Mouse (Mus musculus) gastrocnemius, postnatal 14 days (tissue): ENCODE data around the gene Lypd6b. TPM values are rescaled to one million over a fixed set of nuclear protein-coding genes. Genes with fewer than 3 reads are reported as not detected.

Source experiments
- DNase-seq: peaks from one replicate; pipeline ENCODE4 v3.0.0; 2021; ENCODE audit warnings: mixed read lengths
- intact Hi-C: fragments of 180-260 bp; cut with DNase I; formaldehyde crosslinking; loops from one replicate; pipeline ENCODE4 v1.15.1; 2025; ENCODE audit warnings: low total_unique reads
- total RNA-seq, 2 experiments: library from RNA; stranded (reverse); gene quantifications; 2 replicates each; pipeline ENCODE4 v1.2.3; 2021

Gene Lypd6b
- total RNA-seq, 2 experiments from 2014 or later, result not detected

DNA sequence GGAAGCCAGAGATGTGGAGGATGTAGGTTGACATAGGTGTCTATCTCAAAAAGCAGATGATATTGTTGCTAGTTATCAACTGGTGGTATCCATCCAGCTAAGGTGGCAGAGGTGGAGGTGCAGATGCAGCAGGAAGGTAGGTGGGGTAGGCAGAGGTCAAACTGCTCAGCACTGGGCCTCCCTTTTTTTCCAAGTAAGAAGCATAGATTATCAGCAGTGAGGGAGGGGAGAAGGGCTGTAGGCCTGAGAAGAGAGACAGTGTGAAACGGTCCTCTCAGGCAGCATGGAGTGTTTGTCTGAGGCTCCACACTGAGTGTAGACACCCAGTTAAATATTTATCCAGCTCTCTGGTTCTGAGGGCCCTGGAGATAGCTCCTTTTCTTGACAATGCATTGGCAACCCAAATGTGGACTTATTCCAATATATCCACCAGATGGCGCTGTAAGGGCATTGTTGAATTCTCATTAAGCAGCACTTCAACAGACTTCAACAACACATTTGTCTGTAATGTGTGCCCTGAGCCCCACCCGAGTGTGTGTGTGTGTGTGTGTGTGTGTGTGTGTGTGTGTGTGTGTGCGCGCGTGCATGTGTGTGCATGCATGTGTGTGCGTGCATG, 23.0 kb upstream of the Lypd6b start:
- intact Hi-C loops, result no loop called here
- DNase-seq, result no peak

DNA sequence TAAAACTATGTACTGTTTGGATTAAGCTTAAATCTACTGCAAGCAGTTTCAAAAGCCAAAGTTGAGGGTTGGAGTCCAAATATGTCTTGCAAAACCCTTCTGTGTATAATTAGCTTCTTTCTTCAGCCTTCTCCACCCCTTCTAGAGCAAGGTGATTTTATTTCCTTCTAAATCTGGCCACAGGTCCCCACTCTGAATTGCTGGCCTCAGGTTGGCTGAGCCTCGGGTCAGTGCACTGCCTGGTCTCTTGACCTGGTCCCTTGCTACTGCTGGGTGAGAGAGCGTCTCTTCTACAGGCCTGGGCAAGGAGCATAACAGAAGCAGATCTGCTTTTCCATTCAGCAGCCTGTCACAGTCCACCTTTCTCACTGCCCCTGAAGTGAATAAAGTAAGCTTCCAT, 18.6 kb upstream of the Lypd6b start:
- no peak for DNase-seq
- intact Hi-C loops, result no loop called here

DNA sequence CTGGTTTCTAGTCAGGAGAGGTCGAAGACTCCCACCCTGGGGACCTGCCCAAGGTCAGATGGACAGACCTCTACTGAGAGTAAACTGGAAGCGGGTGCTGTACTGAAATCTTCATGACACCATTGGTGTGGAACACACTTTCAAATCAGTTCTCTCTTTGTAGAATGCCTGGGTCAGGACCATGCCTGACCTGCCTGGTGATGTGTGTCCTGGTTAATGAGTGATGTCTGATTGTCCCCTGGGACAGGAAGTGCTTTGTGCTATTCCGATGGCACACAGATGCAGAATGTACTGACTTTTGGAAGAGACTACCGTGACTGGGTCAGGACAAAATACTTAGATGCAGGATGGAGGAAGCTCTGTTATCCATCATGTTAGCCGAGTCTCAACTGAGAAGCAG, 17.0 kb upstream of the Lypd6b start:
- no peak for DNase-seq
- intact Hi-C loops, result no loop called here

DNA sequence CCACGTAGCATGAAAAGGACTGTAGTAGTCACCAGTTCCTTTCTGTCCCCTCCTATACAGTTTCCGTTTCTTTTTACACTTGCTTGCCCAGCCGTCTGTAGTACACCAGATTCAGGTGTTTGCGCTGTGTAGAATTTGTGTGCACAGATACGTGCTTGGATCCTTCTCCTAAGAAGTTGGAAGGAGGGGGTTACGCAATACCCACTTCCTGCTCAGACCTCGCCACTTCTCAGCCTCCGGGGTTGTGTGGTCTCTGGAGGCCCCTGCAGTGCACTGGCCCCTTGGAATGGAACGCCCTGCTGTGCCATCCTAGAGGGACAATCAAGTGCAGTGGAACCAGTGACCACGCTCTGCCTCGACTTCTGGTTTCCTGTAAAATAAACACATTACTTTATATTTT, 16.3 kb upstream of the Lypd6b start:
- DNase-seq, result no peak
- intact Hi-C loops, result no loop called here

DNA sequence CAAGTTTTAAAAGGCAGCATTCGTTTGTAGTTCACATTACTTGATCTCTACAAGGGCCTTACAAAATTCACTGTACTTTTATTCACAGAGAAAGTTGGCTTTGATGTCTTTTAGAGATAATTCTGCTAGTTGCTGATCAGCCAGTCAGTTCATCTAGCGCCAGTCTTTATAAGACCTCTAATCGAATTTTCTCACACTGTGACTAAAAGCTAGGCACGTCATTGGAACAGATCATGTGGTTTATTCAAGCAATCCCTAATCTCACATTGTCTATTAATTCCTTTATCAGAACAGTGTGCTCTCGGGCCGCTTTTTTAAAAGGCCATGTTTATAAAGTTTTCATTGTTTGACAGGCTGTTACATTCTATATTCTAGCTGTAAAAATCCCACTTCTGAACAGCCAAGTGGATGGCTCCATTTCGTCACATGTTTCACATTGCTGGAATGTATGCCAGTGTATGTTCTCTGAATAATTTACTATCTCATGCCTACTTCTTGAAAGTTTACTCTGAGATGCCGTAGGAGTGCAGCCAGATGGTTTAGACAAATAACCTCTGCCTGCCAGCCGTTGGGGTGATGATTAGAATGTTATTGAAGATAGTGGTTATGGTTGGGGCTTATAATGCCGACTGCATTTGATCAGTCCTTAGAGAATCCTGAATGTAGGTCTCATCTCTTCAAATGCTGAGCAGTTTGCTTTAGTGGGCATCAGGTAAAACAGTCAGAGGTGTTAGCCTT, 14.1 kb upstream of the Lypd6b start:
- intact Hi-C loops, result no loop called here
- no peak for DNase-seq

DNA sequence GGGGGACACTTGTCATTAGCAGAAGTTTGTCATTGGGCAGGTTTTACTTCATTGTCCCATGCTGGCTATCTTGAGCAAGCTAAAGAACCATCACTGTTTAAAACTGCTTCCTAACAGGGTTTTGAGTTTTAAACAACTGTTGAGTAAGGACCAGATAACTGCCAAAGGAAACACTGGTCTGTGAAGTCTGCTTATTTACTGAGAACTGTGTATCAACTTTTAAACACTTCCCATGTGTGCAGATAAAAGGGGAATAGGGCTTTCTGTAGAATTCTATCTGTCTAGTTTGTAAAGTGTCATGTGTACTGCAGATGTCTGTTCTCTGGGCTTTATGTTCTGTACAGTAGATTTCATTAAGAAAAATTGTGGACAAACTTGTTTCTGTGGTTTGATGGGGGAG, 13.3 kb upstream of the Lypd6b start:
- no peak for DNase-seq
- intact Hi-C loops, result no loop called here

DNA sequence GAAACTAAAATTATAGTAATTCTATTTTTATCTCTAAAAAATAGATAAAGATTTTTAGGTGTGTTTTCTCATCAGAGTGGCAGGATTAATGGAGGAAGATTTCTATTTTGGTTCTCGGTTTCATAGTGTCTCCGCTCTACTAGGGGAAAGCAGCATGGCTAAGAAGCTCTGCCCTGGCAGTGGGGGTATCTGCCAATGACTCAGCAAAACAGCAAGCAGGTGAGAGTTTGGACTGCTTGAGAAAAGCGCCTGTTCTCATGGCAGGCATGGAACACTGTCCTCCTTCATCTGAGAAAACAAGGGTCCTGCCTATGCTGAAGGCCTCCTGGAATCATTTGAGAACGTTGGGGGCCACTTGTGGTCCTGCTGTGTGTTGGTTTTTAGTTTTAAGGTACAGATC, 12.3 kb upstream of the Lypd6b start:
- intact Hi-C loops, result no loop called here
- no peak for DNase-seq

DNA sequence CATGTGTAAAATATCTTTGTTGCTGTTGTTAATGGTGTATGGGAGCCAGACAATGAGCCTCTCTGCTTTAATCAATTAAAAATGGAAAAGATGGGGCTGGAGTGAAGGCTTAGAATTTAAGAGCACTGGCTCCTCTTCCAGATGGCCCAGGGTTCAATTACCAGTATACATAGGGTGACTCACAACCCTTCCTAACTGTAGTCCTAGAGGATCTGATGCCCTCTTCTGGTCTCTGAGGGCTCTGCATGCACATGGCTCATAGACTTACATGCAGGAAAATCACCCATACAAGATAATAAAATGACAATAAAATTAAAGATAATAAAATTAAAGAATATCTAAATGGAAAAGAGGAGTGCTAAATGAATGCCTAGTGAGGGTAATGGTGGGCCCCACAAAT, 11.8 kb upstream of the Lypd6b start:
- intact Hi-C loops, result no loop called here
- no peak for DNase-seq

DNA sequence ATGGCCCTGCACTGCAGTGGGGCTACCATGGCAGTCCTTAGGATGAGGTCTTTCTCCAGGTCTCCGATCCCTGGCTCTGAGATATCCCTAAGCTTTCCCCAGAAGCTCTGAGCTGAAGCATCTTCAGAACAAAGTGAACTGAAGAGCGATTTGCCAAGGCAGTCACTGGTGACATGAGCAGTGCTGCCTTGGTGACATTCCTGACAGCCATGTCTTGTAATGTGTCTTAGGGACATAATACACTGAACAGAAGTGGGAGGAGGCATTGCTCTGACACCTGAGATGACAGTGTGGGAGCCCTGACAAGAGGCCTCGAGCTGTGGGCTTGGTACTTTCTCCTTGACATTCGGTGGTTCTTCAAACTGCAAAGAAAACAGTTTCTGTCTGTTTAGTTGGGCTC, 11.1 kb upstream of the Lypd6b start:
- DNase-seq, result no peak
- intact Hi-C loops, result no loop called here

DNA sequence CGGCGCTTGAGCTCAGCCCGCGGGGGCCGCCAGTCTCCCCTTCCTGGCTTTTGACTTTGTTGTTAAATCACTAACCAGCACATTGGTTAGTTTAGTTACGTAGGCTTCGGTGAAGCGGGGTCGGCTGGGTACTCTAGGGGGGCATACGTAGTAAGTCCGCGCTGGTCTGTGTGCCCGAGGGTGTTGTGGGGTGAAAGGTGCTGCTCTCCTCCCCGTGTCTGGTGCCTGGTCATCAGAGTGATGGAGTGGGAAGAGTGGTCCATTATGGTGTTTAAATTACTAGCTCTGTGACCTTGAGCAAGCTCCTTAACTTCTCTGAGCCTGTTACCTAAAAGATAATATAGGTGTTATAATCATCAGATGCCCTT, 547 bp downstream of the Lypd6b start:
- no peak for DNase-seq
- intact Hi-C loops, result no loop called here

DNA sequence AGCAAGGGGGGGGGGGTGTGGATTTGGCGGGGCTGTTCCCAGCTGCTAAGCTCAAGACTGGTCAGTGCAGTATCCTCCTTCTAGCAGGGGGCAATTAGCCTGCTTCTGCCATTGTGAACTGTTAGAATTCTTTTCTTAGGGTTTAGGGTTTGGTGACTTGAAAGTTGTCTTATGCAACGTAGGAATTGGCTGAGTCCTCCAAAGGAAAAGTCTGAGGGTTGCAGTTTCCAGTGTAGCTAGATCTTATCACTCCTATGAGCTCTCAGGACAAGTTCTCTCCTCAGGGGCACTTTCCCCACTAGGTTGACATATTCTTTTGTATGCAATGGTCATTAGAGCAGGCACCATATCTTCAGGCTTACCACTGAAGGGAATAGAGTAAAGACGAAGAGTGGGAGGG, 1.2 kb downstream of the Lypd6b start:
- no peak for DNase-seq
- intact Hi-C loops, result no loop called here

DNA sequence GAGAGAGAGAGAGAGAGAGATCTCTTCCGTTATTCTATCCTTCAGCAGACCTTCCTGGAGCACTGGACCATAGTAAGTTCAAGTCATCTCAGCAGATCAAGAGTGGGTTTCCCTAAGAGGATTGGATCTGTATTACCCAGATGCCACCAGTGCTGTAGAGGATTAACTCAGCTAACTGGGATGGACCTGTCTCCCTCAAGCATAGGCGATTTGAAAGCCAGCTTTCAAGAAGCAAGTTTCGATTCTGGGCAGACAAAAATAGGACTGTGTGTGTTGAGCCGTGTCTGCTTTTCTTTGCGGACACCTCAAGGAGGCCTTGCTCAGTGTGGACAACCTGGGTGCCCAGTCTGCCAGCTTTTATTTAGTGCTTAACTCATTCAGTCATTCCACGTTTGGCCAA, 1.6 kb downstream of the Lypd6b start:
- intact Hi-C loops, result no loop called here

DNA sequence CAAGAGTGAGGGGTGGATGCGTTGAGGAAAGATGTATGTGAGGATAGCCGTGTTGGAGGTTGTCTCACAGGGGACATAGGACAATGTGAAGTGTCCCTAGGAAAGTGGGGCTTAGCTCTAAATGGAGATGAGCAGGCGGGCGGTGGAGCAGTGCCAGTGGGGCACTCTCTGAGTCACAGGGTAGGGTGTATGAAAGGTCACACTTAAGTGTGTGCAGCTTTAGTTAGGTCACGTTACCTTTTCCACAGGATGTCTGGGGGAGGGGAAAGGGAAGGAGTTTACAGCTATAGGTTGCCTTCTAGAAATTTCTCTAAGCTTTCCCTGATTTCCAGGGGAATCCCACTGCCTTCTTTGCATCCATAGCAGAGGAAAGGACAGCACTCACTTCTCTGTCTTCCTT, 2.0 kb downstream of the Lypd6b start:
- intact Hi-C loops, result no loop called here
- no peak for DNase-seq

More for the DNA sequence above, 1.6 kb downstream of the Lypd6b start:
- no peak for DNase-seq

DNA sequence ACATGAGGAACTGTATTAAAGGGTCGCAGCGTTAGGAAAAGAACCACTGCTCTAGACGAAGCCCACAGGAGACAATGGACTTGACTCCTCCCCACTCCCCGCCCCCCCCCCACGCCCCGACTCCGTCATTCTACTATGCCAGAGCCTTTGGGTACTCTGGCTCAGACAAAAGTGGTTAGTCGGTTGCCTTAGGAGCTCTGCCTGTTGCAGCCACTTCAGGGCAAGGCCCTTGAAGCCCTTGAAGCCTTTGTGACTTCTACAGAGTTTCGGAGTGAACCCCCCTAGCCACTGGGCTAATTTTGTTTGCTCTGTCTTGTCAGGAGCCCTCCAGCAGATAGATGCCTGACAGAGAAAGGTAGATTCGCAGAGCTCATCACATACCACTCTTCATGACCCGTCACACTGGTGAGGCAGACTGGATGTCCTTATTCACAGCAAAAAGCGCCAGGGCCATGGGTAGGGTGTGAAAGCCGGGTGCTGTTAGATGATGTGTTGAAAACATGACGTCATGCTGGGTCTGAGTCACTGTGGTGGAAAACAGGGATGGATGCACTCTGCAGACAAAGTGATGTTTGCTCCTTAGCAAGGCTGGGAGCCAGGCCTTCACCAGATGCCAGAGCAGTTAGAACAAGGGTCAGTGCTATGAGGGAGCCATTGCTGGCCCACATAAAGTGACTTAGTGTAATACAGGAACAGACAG, 10.1 kb downstream of the Lypd6b start:
- intact Hi-C loops, result no loop called here
- no peak for DNase-seq

DNA sequence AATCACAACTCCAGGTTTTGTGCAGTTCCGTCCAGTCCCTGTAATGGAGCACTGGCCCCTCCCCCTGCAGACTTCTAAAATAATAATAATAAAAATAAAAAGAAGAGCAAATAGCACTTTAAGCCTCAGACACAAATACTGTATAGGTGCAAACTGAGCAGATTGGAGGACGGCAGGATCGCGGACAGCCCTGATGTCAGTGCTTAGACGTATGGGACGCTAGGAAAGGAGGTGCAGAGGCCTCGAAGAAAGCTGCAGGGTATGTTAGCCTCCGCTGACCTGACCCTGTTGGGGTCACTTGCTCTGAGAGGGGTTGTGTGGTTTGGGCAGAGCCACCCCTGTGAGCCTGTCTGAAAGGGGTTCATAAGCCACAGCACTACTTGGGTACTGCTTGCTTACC, 17.0 kb downstream of the Lypd6b start:
- DNase-seq, result no peak
- intact Hi-C loops, result no loop called here

DNA sequence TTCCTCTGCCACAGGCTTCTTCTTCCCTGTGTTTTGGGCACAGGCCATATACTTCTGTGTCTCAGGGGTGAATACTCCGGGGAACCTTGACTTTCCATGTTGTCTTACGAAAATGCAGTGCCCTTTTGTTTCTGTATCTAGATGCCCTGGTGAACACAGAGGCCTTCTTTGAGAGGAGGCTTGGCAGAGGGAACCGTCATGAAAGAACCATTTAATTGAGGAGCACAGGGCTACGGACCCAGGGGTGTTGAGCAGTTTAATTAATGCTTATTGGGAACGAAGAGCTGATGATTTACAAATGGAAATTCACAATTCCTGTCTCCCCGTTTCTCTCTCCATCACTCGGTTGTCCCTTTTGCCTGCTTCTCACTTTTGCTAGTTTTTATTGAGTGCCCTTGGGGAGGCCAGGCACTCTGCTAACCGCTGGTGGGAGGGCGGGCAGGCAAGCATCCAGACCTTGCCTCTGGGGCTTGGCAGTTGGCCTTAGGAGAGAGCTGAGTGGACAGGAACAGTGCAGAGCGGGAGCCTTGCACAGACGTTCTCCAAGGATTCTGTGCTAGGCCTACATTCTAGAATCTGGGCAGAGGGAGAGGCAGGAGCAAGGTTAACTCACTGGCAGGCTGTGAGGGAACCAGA, 18.4 kb downstream of the Lypd6b start:
- intact Hi-C loops, result no loop called here
- DNase-seq, result peak; percentile 21

DNA sequence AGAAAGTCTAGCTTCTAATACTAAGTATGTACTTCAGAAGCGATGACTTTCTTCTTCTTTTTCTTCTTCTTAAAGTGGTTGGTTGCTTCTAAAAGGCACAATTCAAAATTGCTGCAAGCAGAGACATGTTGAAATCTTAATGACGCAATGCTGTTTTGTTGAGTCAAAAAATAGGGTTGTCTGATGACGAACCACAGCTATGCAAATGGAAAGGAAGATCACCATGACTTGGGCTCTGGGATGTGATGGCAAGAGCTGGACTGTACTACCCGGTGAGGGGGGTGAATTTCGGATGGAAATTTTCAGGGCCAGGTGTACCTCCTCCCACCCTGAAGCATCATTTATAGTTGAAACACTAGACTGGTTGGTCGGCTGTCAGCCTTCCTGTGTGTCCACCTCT, 22.0 kb downstream of the Lypd6b start:
- DNase-seq, result no peak
- intact Hi-C loops, result no loop called here

DNA sequence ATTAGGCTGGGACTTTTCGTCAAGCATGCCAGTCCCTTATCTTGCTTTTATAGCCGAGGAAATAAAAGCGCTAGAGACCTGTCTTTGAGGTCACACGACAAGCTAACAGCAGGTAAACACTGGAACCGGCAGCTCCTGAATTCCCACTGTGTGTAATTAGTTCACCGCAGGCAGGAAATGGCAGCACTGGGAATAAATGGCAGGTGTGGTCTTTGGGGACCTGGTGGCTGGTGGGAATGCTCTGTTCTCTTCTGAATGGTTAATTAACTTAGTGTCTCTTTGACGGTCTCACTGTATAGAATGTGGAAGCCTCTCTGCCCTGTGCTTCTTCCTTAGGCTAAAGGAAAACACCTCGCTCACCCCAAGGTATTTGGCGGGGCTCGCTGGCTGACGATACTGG, 23.9 kb downstream of the Lypd6b start:
- intact Hi-C loops, result no loop called here
- no peak for DNase-seq

DNA sequence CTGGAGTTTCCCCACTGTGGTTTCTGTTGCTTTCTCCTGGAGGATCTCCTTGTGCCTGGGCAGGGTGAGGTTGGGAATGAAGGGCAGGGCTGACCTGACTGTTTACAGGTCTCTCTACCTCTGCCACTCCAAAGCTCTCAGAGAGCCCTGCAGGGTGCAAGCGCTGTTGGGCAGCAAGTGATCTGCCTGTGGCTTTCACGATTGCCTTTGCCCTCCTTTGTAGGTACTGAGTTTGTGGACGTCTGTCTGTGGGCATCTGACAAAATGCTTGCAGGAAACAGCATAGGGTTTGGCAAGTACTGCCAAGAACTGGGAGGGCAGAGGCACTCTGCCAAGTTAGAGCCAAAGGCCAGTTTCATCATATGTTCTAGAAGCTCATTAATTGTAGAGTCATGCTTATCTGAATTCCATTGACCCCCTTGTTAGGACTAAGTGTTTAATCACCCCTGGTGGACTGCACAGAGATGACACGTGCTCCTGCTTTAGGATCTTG, 24.4 kb downstream of the Lypd6b start:
- intact Hi-C loops, result no loop called here
- no peak for DNase-seq

DNA sequence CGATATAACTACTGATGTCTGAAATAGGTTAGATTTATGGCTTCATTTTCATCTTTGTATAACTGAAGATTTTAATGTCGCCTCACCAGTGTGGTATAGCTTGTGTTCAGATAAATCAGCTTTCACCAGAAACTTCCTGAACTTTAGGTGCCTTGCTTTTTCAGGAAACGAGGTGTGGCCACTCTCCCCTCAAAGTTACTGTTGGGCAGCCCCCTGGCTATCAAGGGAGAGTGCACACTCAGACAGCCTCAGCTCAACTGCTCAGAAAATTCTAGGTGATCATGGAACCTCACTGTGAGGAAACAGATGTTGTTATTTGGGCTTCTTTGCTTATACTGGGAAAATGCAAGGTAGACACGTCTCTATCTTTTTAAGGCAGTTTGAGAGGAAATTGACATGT, 25.7 kb downstream of the Lypd6b start:
- no peak for DNase-seq
- intact Hi-C loops, result no loop called here

DNA sequence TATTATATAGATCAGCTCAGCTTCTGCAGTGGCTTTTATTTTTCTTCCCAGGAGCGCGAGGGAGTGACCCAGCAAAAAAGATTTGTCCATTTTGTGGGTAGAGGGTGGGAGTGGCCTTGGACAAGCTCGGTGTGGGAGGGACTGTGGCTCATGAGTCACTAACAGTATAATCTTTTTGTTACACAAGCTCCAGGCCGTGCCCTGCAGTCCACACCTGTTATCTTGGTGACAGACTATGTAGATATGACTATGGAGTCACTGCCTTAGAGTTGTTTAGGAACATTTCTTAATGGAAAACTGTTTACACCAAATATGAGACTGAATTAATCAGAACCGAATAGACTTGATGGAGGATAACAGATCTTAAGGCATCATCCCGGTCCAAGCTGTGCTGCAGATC, 26.5 kb downstream of the Lypd6b start:
- intact Hi-C loops, result no loop called here
- no peak for DNase-seq
